Mouse (Mus musculus): Measurements from ENCODE around the gene Padi1. TPM values are rescaled to one million over a fixed set of nuclear protein-coding genes. Genes with fewer than 3 reads are reported as not detected.

Gene Padi1
- total RNA-seq, 1 experiment, result 0.09 TPM

Other genes with a start within 250 kb of the Padi1 start
- 14.8 and 20.0 TPM in 2 replicates for gene Arhgef10l, start 179.8 kb downstream of the Padi1 start, total RNA-seq (2012; rRNA removed)
- 250 and 322 TPM in 2 replicates for gene Rcc2, start 145.2 kb downstream of the Padi1 start, total RNA-seq (2012; rRNA removed)
- 0.09 and 0.21 TPM in 2 replicates for gene Padi6, start 103.1 kb downstream of the Padi1 start, total RNA-seq (2012; rRNA removed)
- 1.7 and 2.1 TPM in 2 replicates for gene Padi4, start 71.5 kb downstream of the Padi1 start, total RNA-seq (2012; rRNA removed)
- gene Padi3, start 35.1 kb downstream of the Padi1 start, total RNA-seq (2012; rRNA removed), result 1.2 and 1.6 TPM in 2 replicates
- 0.94 and 1.7 TPM in 2 replicates for gene Padi2, start 60.6 kb upstream of the Padi1 start, total RNA-seq (2012; rRNA removed)
- 133 and 135 TPM in 2 replicates for gene Sdhb, start 115.4 kb upstream of the Padi1 start, total RNA-seq (2012; rRNA removed)
- 31.1 and 48.9 TPM in 2 replicates for gene Atp13a2, start 141.1 kb upstream of the Padi1 start, total RNA-seq (2012; rRNA removed)
- gene Mfap2, start 164.6 kb upstream of the Padi1 start, total RNA-seq (2012; rRNA removed), result 1.4 and 1.5 TPM in 2 replicates
- 15.2 and 33.2 TPM in 2 replicates for gene Crocc, start 214.8 kb upstream of the Padi1 start, total RNA-seq (2012; rRNA removed)
- gene Necap2, start 232.6 kb upstream of the Padi1 start, total RNA-seq (2012; rRNA removed), result 28.3 and 36.3 TPM in 2 replicates
- gene Spata21, start 242.6 kb upstream of the Padi1 start, total RNA-seq (2012; rRNA removed), result 0.21 and 0.27 TPM in 2 replicates